Mouse (Mus musculus): Measurements from ENCODE around the gene Trex1. TPM values are rescaled to one million over a fixed set of nuclear protein-coding genes. Genes with fewer than 3 reads are reported as not detected.
A peak's percentile ranks its signal among the peaks of the same experiment; 100 is the strongest.

Gene Trex1
- polyA plus RNA-seq, 1 experiment from 2014 or later = 11.5 TPM

- peak; percentile 98 for ATAC-seq (ENCODE audit: low FRiP score, low read depth)
- Histone ChIP-seq H3K4me2 (replicated peaks) (peak within 1 kb of the TSS; percentile 92), H3K9ac (replicated peaks) (peak within 1 kb of the TSS; percentile 88), H3K9me3 (no peaks in the 10 kb centered on the region), H3K4me3 (peak within 1 kb of the TSS; percentile 70), H3K4me1 (peaks cover 22% of the 10 kb centered on the region), H3K36me3 (peaks cover 26% of the 10 kb centered on the region), H3K27me3 (no peaks in the 10 kb centered on the region), H3K27ac (replicated peaks) (peak within 1 kb of the TSS; percentile 63)
- WGBS = under 1% methylated on average over 37 of the region's 37 CpGs
Measured at GRCm38 (mm10) chr9:109082124-109082800, 22.7 kb upstream of the Trex1 start, which contains the start of the genes Ccdc51 and Tma7. Ccdc51 (plus strand) TSS chr9:109082493. Tma7 (minus strand) TSS chr9:109082587.

GRCm38 (mm10) chr9:109081749-109082123 is 22.2 kb upstream of the Trex1 start:
- peak overlapping the region; percentile 63 for H3K27ac ChIP-seq (replicated peaks)
- H3K4me3 ChIP-seq = peak overlapping the region; percentile 70
- ATAC-seq (ENCODE audit: low FRiP score, low read depth) = peak; percentile 13; the same call in 1 of the 2 replicates
- peaks cover 26% of the 10 kb centered on the region for H3K36me3 ChIP-seq
- peak overlapping the region; percentile 88 for H3K9ac ChIP-seq (replicated peaks)
- H3K27me3 ChIP-seq = no peaks in the 10 kb centered on the region
- WGBS = 5% methylated on average over 11 of the region's 11 CpGs
- peaks cover 22% of the 10 kb centered on the region for H3K4me1 ChIP-seq
- no peaks in the 10 kb centered on the region for H3K9me3 ChIP-seq
- H3K4me2 ChIP-seq (replicated peaks) = peak overlapping the region; percentile 92

- Histone ChIP-seq H3K9me3 (no peaks in the 10 kb centered on the region), H3K36me3 (peaks cover 26% of the 10 kb centered on the region), H3K27ac (replicated peaks) (no peak overlapping the region), H3K27me3 (no peaks in the 10 kb centered on the region), H3K9ac (replicated peaks) (no peak overlapping the region), H3K4me2 (replicated peaks) (peak overlapping the region; percentile 92; the same call in 1 of the 2 replicates), H3K4me3 (no peak overlapping the region; the same call in 1 of the 2 replicates), H3K4me1 (peaks cover 22% of the 10 kb centered on the region)
- ATAC-seq (ENCODE audit: low FRiP score, low read depth) = no peak
- WGBS = 95% methylated on average over 3 of the region's 3 CpGs
Measured at GRCm38 (mm10) chr9:109080516-109080915, 21.0 kb upstream of the Trex1 start.

- WGBS = under 1% methylated on average over 57 of the region's 57 CpGs
- peak within 1 kb of the TSS; percentile 84 for H3K4me3 ChIP-seq
- no peaks in the 10 kb centered on the region for H3K9me3 ChIP-seq
- H3K27me3 ChIP-seq = no peaks in the 10 kb centered on the region
- peak; percentile 99 for ATAC-seq (ENCODE audit: low FRiP score, low read depth)
- H3K36me3 ChIP-seq = peaks cover 37% of the 10 kb centered on the region
- H3K27ac ChIP-seq (replicated peaks) = peak within 1 kb of the TSS; percentile 73
- peak within 1 kb of the TSS; percentile 90 for H3K4me2 ChIP-seq (replicated peaks)
- peak within 1 kb of the TSS; percentile 85 for H3K9ac ChIP-seq (replicated peaks)
- peaks cover 22% of the 10 kb centered on the region for H3K4me1 ChIP-seq
Measured at GRCm38 (mm10) chr9:109073661-109074573, 14.4 kb upstream of the Trex1 start, which contains the start of gene Atrip. Atrip (minus strand) TSS chr9:109074124.

- Histone ChIP-seq H3K4me1 (peaks cover 13% of the 10 kb centered on the region), H3K4me2 (replicated peaks) (no peak overlapping the region), H3K27ac (replicated peaks) (no peak overlapping the region), H3K4me3 (no peak overlapping the region), H3K9me3 (no peaks in the 10 kb centered on the region), H3K27me3 (no peaks in the 10 kb centered on the region), H3K9ac (replicated peaks) (no peak overlapping the region), H3K36me3 (peaks cover 86% of the 10 kb centered on the region)
- WGBS = 95% methylated on average over 3 of the region's 3 CpGs
- ATAC-seq (ENCODE audit: low FRiP score, low read depth) = no peak
Measured at GRCm38 (mm10) chr9:109068095-109068735, 8.7 kb upstream of the Trex1 start.

- no peaks in the 10 kb centered on the region for H3K9me3 ChIP-seq
- H3K4me3 ChIP-seq = no peak overlapping the region
- no peak overlapping the region for H3K9ac ChIP-seq (replicated peaks)
- peaks cover 11% of the 10 kb centered on the region for H3K4me1 ChIP-seq
- peaks cover 79% of the 10 kb centered on the region for H3K36me3 ChIP-seq
- WGBS = 94% methylated on average over 5 of the region's 5 CpGs
- ATAC-seq (ENCODE audit: low FRiP score, low read depth) = no peak
- H3K27me3 ChIP-seq = no peaks in the 10 kb centered on the region
- H3K27ac ChIP-seq (replicated peaks) = no peak overlapping the region
- H3K4me2 ChIP-seq (replicated peaks) = no peak overlapping the region
Measured at GRCm38 (mm10) chr9:109060898-109061295, 1.4 kb upstream of the Trex1 start.

GRCm38 (mm10) chr9:109060184-109060897 is 807 bp upstream of the Trex1 start:
- H3K27me3 ChIP-seq = no peaks in the 10 kb centered on the region
- peak overlapping the region; percentile 75; the same call in 1 of the 2 replicates for H3K27ac ChIP-seq (replicated peaks)
- peaks cover 12% of the 10 kb centered on the region for H3K4me1 ChIP-seq
- H3K9ac ChIP-seq (replicated peaks) = peak overlapping the region; percentile 56; the same call in 1 of the 2 replicates
- H3K9me3 ChIP-seq = no peaks in the 10 kb centered on the region
- H3K36me3 ChIP-seq = peaks cover 74% of the 10 kb centered on the region
- 92% methylated on average over 16 of the region's 16 CpGs for WGBS
- H3K4me3 ChIP-seq = no peak overlapping the region
- no peak overlapping the region for H3K4me2 ChIP-seq (replicated peaks)
- no peak for ATAC-seq (ENCODE audit: low FRiP score, low read depth)

- Histone ChIP-seq H3K9me3 (no peaks in the 10 kb centered on the region), H3K27ac (replicated peaks) (no peak overlapping the region), H3K9ac (replicated peaks) (no peak overlapping the region), H3K27me3 (no peaks in the 10 kb centered on the region), H3K36me3 (peaks cover 52% of the 10 kb centered on the region), H3K4me1 (peaks cover 22% of the 10 kb centered on the region), H3K4me3 (no peak overlapping the region), H3K4me2 (replicated peaks) (no peak overlapping the region)
- no peak for ATAC-seq (ENCODE audit: low FRiP score, low read depth)
- 93% methylated on average over 19 of the region's 19 CpGs for WGBS
Measured at GRCm38 (mm10) chr9:109058006-109058765, 1.3 kb downstream of the Trex1 start.

- peaks cover 22% of the 10 kb centered on the region for H3K4me1 ChIP-seq
- no peak for ATAC-seq (ENCODE audit: low FRiP score, low read depth)
- H3K9ac ChIP-seq (replicated peaks) = no peak overlapping the region
- peaks cover 46% of the 10 kb centered on the region for H3K36me3 ChIP-seq
- no peaks in the 10 kb centered on the region for H3K27me3 ChIP-seq
- no peak overlapping the region for H3K4me2 ChIP-seq (replicated peaks)
- no peak overlapping the region for H3K27ac ChIP-seq (replicated peaks)
- H3K9me3 ChIP-seq = no peaks in the 10 kb centered on the region
- H3K4me3 ChIP-seq = no peak overlapping the region
- 98% methylated on average over 5 of the region's 5 CpGs for WGBS
Measured at GRCm38 (mm10) chr9:109057543-109057942, 2.0 kb downstream of the Trex1 start.

GRCm38 (mm10) chr9:109056916-109057315 is 2.6 kb downstream of the Trex1 start:
- H3K4me3 ChIP-seq = no peak overlapping the region
- no peak overlapping the region for H3K27ac ChIP-seq (replicated peaks)
- H3K9me3 ChIP-seq = no peaks in the 10 kb centered on the region
- no peak for ATAC-seq (ENCODE audit: low FRiP score, low read depth)
- peaks cover 22% of the 10 kb centered on the region for H3K4me1 ChIP-seq
- no peaks in the 10 kb centered on the region for H3K27me3 ChIP-seq
- 86% methylated on average over 4 of the region's 4 CpGs for WGBS
- no peak overlapping the region for H3K9ac ChIP-seq (replicated peaks)
- H3K4me2 ChIP-seq (replicated peaks) = no peak overlapping the region
- H3K36me3 ChIP-seq = peaks cover 41% of the 10 kb centered on the region

All from midbrain, embryonic 12.5 days (tissue).